Mouse (Mus musculus) ES-E14 (cell line): ENCODE measurements around the gene Tkt.

Experiments used
- CHD2 ChIP-seq: IDR thresholded peaks from 2 replicates; pipeline ENCODE4 v1.6.1; 2014; ENCODE audit warnings: mild to moderate bottlenecking, low read depth, low read length, inconsistent platforms
- HCFC1 ChIP-seq: IDR thresholded peaks from 2 replicates; pipeline ENCODE4 v1.6.1; 2012; ENCODE audit warnings: low read length, inconsistent platforms, borderline replicate concordance; ENCODE audit not compliant: insufficient read depth
- MAFK ChIP-seq: IDR thresholded peaks from 2 replicates; pipeline ENCODE4 v1.6.1; 2014; ENCODE audit warnings: mild to moderate bottlenecking, low read depth, low read length, inconsistent platforms; ENCODE audit not compliant: insufficient read depth
- ZNF384 ChIP-seq: IDR thresholded peaks from 2 replicates; pipeline ENCODE4 v1.6.1; 2012; ENCODE audit warnings: low read depth, low read length, inconsistent platforms

GRCm38 (mm10) chr14:30551981-30552380 is 3.8 kb downstream of the Tkt start:
- TF ChIP-seq ZNF384 (peak; percentile 61; the same call in 1 of the 2 replicates), MAFK (no peak), HCFC1 (no peak), CHD2 (no peak)
